Mouse (Mus musculus) erythroblast, embryonic 14.5 days (primary cell): ENCODE measurements around the gene Dnajb8.

Experiments
- GATA1 ChIP-seq: IDR thresholded peaks from 2 replicates; pipeline ENCODE4 v1.6.1; 2012; ENCODE audit warnings: low read length, inconsistent platforms, mixed read lengths
- TAL1 ChIP-seq: IDR thresholded peaks from 3 replicates; pipeline ENCODE4 v1.6.1; 2012; ENCODE audit warnings: low read length, inconsistent platforms, mixed read lengths

DNA sequence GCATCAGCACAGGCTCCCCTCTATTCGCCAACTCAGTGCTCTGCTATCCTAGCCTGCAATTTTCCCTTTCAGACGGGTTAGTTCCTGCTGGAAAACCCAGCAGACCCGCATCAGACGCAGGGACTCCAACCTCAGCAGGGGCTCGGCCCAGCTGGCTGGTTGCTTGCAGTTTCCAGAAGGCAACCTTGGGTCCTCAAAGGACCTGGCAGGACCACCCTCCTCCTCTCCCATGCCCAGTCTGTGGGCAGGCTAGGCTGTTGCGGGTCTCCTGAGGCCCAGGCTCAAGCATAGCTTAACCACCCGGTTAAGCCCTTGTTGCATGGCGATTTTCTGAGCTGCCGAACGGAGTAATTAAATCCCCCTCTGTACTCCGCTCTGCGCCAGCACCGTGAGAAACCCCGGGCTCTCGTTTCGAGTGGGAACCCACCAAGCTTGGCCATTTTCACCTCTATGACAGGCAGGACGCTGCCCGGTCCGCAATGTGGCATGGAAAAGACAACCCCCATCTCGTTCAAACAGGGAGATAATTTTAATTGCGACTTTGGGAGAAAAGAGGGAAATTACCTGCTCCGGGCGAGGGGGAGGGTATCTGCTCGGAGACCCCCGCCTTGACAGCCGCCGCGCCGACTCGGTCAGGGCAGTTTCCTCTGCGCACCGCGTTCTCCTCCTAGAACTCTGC lies 25.9 kb upstream of the Dnajb8 start:
- TF ChIP-seq TAL1, result no peak
- TF ChIP-seq GATA1, result no peak
